Mouse (Mus musculus): ENCODE measurements around the gene Uap1l1.

Uap1l1 gene

GRCm38 (mm10) chr2:25318971-25319773 is 46.3 kb downstream of the Uap1l1 start, which contains the start of gene Grin1:
Gene Grin1, minus strand, starts transcription at chr2:25319187.
- no peak for DNase-seq (ENCODE audit: extremely low read depth, low read depth)

- DNase-seq (ENCODE audit: extremely low read depth, low read depth) = no peak
Observed at GRCm38 (mm10) chr2:25318119-25318966, 47.1 kb downstream of the Uap1l1 start.

GRCm38 (mm10) chr2:25311491-25311891 is 54.0 kb downstream of the Uap1l1 start:
- DNase-seq (ENCODE audit: extremely low read depth, low read depth) = no peak

- no peak for DNase-seq (ENCODE audit: extremely low read depth, low read depth)
Observed at GRCm38 (mm10) chr2:25310969-25311368, 54.5 kb downstream of the Uap1l1 start.

- DNase-seq (ENCODE audit: extremely low read depth, low read depth) = no peak
Observed at GRCm38 (mm10) chr2:25310180-25310579, 55.3 kb downstream of the Uap1l1 start.

All from MEL-GATA-1-ER (cell line).